Mouse (Mus musculus) hindbrain, embryonic 13.5 days (tissue): ENCODE measurements around the gene Sh3rf1. TPM values are rescaled to one million over a fixed set of nuclear protein-coding genes. Genes with fewer than 3 reads are reported as not detected.
A peak's percentile ranks its signal among the peaks of the same experiment; 100 is the strongest.

Experiments used
- ATAC-seq: fragments of 200-750 bp; cut with Nextera tagmentation; 2 replicates; pipeline ENCODE4 v1.8.0; 2017; ENCODE audit warnings: moderate TSS enrichment; ENCODE audit not compliant: low FRiP score
- H3K27ac ChIP-seq: fragments of 300-500 bp; sonication (generic); 2 replicates; pipeline ENCODE4 v1.5.1; 2015; ENCODE audit warnings: inconsistent platforms, mild to moderate bottlenecking, moderate library complexity
- H3K27me3 ChIP-seq: fragments of 300-500 bp; sonication (generic); 2 replicates; pipeline ENCODE4 v1.6.1; 2015; ENCODE audit warnings: mild to moderate bottlenecking, inconsistent platforms
- H3K36me3 ChIP-seq: fragments of 300-500 bp; sonication (generic); 2 replicates; pipeline ENCODE4 v1.6.1; 2015; ENCODE audit warnings: mild to moderate bottlenecking, inconsistent platforms
- H3K4me1 ChIP-seq: fragments of 300-500 bp; sonication (generic); replicated peaks from 2 replicates; pipeline ENCODE4 v1.6.1; 2015; ENCODE audit warnings: inconsistent platforms
- H3K4me2 ChIP-seq: fragments of 300-500 bp; sonication (generic); 2 replicates; pipeline ENCODE4 v1.6.1; 2015; ENCODE audit warnings: inconsistent platforms, mild to moderate bottlenecking, moderate library complexity
- H3K4me3 ChIP-seq: fragments of 300-500 bp; sonication (generic); 2 replicates; pipeline ENCODE4 v1.5.1; 2015; ENCODE audit warnings: mild to moderate bottlenecking, inconsistent platforms
- H3K9ac ChIP-seq: fragments of 300-500 bp; sonication (generic); 2 replicates; pipeline ENCODE4 v1.6.1; 2015; ENCODE audit warnings: mild to moderate bottlenecking, inconsistent platforms
- H3K9me3 ChIP-seq: fragments of 300-500 bp; sonication (generic); 2 replicates; pipeline ENCODE4 v1.6.1; 2016; ENCODE audit warnings: inconsistent platforms
- WGBS: fragments of 180-500 bp; shearing (Covaris S2); methylation state at CpG from one replicate; pipeline ENCODE4 v1.1.7; 2015; 5-methylcytosine and 5-hydroxymethylcytosine counted together
- polyA plus RNA-seq: library from polyadenylated mRNA; unstranded; fragments of >200 nt; fragmentation: Nextera tagmentation; extraction: Ambion mirVana; gene quantifications from 2 replicates; pipeline ENCODE4 v1.2.1, GENCODE M21; 2015

The Sh3rf1 gene
- polyA plus RNA-seq, 1 experiment from 2014 or later = 30.5 TPM

DNA sequence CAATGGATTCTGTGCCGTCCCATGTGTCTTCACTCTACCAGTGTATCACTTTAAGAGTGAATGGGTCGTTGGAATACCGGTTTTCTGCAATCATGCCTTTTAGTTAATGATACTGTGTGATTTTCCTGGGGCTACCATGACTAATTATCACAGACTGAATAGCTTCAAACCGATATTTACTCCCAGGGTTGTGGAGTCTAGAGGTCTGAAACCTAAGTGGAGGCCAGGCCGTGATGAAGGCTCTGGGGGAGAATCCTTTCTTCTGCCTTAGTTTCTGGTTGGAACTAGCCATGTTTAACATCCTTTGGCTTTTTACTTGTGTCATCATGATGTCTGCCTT is 78.3 kb downstream of the Sh3rf1 start:
- Histone ChIP-seq H3K4me2 (no peak overlapping the region), H3K27me3 (no peaks in the 10 kb centered on the region), H3K27ac (peak overlapping the region; percentile 67; the same call in 1 of the 2 replicates), H3K4me1 (peaks cover 30% of the 10 kb centered on the region), H3K9ac (no peak overlapping the region), H3K9me3 (no peaks in the 10 kb centered on the region), H3K4me3 (no peak overlapping the region), H3K36me3 (no peaks in the 10 kb centered on the region)
- no peak for ATAC-seq
- 45% methylated on average over 5 of the region's 5 CpGs for WGBS

DNA sequence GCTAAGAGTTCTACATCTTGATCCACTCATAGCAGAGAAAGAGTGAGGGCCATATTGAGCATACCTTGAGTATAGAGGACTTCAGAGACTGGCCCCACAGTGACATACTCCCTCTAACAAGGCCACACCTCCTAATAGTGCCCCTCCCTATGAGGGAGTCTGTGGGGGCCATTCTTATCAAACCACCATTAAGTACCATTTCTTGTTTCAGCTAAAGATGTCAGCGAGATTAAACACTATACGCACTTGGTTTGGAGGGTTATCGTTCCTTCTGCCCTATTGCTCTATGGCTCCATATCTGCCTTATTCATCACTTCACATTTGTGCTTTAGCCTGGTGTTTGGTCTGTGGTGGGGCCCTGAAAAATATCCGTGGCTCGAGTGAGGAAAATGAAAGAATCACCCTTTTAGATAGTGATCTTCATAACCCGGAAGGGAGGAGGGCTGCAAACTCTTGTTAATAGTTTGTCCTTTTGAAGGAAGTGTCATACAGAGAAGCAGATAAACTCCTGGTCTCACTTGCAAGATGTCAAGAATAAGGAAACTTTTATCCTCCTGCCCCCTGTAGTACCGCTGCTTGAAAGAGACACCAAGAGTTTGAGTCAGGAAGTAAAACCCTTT is 81.9 kb downstream of the Sh3rf1 start:
- H3K9ac ChIP-seq = no peak overlapping the region
- H3K36me3 ChIP-seq = no peaks in the 10 kb centered on the region
- H3K27me3 ChIP-seq = no peaks in the 10 kb centered on the region
- H3K4me1 ChIP-seq = peaks cover 41% of the 10 kb centered on the region
- WGBS = 91% methylated on average over 7 of the region's 7 CpGs
- no peaks in the 10 kb centered on the region for H3K9me3 ChIP-seq
- ATAC-seq = no peak
- H3K4me3 ChIP-seq = no peak overlapping the region
- no peak overlapping the region for H3K27ac ChIP-seq
- no peak overlapping the region for H3K4me2 ChIP-seq

DNA sequence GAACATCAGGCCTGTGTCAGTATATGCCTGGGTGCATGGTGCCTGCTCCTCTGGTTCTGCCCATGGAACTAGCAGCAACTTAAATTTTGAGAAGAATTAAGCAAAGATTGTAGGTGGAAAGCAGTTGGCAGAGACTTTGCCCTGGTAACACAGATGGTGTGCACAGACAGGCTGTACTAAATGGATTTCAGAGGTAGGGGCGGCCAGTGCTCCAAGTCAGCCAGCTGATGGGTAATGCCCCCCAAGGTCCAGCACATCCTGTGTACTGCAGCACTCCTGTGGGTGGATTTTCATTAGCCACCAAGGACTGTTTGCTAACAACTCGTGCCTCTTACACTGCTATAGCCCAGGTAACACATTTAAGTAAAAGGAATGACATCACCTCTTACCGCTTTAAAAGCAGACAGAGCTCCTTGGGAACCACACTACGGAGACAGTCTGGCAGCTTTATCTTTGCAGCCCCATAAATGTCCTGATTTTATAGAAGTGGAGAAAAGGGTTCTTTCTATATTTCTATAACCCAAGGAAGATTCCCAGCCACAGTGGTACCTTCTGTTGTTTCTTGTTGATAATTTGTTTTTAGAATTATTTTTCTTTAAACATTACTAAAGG is 82.9 kb downstream of the Sh3rf1 start:
- 82% methylated on average over 4 of the region's 4 CpGs for WGBS
- Histone ChIP-seq H3K27me3 (no peaks in the 10 kb centered on the region), H3K4me1 (peaks cover 41% of the 10 kb centered on the region), H3K4me2 (no peak overlapping the region), H3K27ac (no peak overlapping the region), H3K4me3 (no peak overlapping the region), H3K9me3 (no peaks in the 10 kb centered on the region), H3K36me3 (no peaks in the 10 kb centered on the region), H3K9ac (no peak overlapping the region)
- no peak for ATAC-seq

DNA sequence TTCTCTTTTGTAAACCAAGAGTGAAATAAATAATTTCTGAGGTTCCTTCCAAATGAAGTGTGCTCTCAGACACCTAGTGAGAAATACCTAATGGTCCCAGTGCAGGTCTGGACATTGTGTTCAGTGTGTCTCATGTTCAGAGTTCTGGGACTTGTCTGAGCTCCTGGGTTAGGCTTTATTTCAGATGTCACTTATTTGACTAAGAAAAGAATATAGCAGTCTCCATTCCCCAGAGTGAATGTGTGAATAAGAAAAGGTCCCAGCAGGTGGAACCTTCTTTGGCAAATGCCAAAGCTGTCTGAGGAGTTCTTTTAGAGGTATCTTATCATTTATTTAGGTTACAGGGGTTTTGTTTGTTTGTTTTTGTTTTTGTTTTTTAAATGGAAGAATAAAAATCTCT is 85.2 kb downstream of the Sh3rf1 start:
- H3K4me1 ChIP-seq = peaks cover 34% of the 10 kb centered on the region
- no peaks in the 10 kb centered on the region for H3K9me3 ChIP-seq
- ATAC-seq = no peak
- no peak overlapping the region for H3K27ac ChIP-seq
- no peaks in the 10 kb centered on the region for H3K27me3 ChIP-seq
- H3K36me3 ChIP-seq = no peaks in the 10 kb centered on the region
- H3K4me2 ChIP-seq = no peak overlapping the region
- no peak overlapping the region for H3K9ac ChIP-seq
- no peak overlapping the region for H3K4me3 ChIP-seq

DNA sequence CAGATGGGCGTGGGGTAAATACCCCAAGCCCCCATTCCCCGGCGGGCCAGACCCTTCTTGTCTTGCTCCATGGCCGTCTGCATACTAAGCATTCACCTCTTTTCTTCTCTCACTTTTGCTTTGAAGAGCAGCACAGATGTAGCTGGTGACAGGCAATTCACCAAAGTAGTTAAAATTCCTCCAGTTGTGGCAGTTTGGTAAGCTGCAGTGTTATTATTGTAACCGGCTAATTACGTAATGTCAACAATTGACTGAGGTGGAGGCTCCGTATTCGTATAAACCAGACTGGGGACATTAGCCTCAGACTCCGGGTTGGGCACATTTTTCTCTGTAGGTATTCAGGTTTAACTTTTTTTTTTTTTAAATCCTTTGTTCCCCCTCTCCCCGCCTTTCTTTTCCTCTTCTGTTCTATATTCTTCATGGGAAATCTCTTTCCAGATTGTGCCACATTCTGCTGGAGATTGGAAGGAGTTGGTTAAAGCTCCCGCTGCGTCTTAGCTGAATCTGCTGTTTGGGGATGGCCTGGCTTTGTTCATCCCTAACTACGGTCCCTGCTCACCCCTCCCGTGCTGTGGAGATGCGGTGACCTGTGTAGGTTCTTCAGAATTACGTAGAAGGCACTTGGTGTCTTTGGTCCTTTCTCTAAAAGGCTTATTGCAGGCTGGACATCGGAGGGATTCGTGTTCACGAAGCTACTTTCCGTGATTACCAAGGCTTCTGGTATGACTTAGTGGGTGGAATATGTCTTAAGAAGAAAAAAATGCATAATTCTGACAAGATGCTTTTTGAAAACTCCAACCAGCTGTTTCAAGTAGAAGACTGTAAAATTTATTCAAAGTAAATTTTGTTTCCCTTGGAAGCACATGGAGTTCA is 86.1 kb downstream of the Sh3rf1 start:
- ATAC-seq = no peak
- 24% methylated on average over 20 of the region's 20 CpGs for WGBS
- Histone ChIP-seq H3K4me1 (peaks cover 34% of the 10 kb centered on the region), H3K27me3 (no peaks in the 10 kb centered on the region), H3K27ac (no peak overlapping the region), H3K9me3 (no peaks in the 10 kb centered on the region), H3K4me3 (no peak overlapping the region), H3K4me2 (peak overlapping the region; percentile 13), H3K9ac (no peak overlapping the region), H3K36me3 (no peaks in the 10 kb centered on the region)

DNA sequence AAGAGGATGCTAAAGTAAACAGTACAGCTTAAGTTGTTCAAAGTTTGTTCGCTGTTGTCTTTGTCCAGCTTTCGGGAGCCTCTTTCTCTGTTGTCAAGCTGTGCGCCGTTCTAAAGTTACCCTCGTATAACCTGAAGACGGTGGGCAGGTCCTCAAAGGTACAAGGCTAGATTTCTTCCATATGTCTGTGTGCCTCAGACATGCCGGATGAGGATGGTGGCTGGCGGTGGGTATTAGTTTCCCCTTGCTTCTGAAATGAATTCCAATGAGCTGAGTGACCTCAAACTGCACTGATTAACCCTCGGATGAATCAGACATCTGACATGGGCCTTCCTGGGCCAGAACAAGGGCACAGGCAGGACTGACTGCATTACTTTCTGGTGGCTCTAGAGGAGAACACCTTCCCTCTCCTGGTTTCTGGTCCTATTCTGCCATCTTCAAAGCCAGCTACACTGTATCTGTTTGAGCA is 86.8 kb downstream of the Sh3rf1 start:
- no peak overlapping the region for H3K4me2 ChIP-seq
- WGBS = 39% methylated on average over 9 of the region's 9 CpGs

DNA sequence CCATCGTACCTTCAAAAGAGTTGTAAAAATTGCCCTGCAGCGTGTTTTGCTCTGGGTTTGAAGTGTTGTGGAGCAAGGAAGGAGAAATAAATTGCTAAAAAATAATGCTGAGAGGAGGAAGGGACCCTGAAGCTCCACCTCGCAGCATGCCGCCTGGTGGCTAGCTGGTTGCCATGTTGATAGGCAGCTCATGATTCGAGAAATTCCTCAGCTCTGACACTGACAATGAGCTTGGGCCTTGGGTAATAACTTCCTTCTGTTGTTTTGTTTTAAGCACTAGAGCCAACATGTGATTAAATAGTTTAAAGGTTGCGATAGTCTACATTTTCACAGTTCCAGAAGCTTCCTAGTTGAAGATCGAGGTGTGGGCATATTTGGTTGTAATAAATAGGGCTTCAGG is 89.3 kb downstream of the Sh3rf1 start:
- 87% methylated on average over 7 of the region's 7 CpGs for WGBS
- no peaks in the 10 kb centered on the region for H3K9me3 ChIP-seq
- no peaks in the 10 kb centered on the region for H3K36me3 ChIP-seq
- no peak overlapping the region for H3K27ac ChIP-seq
- no peaks in the 10 kb centered on the region for H3K27me3 ChIP-seq
- peaks cover 39% of the 10 kb centered on the region for H3K4me1 ChIP-seq
- H3K9ac ChIP-seq = no peak overlapping the region
- H3K4me2 ChIP-seq = no peak overlapping the region
- ATAC-seq = no peak
- no peak overlapping the region for H3K4me3 ChIP-seq

More for the DNA sequence above, 86.8 kb downstream of the Sh3rf1 start:
- H3K27me3 ChIP-seq = no peaks in the 10 kb centered on the region
- H3K4me1 ChIP-seq = peaks cover 34% of the 10 kb centered on the region
- no peaks in the 10 kb centered on the region for H3K36me3 ChIP-seq
- no peaks in the 10 kb centered on the region for H3K9me3 ChIP-seq
- H3K27ac ChIP-seq = no peak overlapping the region
- no peak overlapping the region for H3K4me3 ChIP-seq
- no peak for ATAC-seq
- H3K9ac ChIP-seq = no peak overlapping the region; the same call in 1 of the 2 replicates

DNA sequence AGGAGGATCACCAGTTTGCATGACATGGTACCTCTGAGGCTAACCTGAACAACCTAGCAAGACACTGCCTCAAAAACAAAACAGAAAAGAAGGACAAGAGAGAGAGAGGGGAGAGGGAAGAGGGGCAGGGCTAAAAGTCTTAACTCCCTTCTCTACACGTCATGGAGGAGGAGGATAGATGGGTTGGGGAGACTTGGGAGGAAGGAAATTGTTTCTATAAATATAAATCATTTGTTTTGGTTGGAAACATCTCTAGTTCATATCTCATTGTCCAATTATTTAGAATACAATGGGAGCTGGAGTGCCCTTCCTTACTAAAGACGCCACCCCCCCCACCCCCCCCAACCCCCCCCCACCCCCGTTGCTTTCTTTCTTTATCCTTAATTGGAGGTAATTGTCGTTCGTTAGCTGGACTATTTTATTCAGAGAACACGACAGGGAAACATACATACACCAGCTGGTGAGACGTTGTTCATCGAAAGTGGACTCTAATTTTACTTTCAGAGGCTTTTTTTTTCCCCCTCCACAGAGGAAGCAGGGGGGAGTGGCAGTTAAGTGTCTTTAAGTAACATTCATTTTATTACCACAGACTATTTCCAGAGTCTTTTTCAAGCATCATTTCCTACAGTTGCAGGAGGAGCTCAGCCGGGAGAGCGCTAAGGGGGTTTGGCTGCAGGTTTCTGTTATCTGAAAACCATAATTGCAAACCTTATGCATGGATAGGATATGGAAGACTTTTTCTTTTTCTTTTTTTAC is 92.5 kb downstream of the Sh3rf1 start:
- no peak for ATAC-seq
- WGBS = 55% methylated on average over 10 of the region's 10 CpGs

DNA sequence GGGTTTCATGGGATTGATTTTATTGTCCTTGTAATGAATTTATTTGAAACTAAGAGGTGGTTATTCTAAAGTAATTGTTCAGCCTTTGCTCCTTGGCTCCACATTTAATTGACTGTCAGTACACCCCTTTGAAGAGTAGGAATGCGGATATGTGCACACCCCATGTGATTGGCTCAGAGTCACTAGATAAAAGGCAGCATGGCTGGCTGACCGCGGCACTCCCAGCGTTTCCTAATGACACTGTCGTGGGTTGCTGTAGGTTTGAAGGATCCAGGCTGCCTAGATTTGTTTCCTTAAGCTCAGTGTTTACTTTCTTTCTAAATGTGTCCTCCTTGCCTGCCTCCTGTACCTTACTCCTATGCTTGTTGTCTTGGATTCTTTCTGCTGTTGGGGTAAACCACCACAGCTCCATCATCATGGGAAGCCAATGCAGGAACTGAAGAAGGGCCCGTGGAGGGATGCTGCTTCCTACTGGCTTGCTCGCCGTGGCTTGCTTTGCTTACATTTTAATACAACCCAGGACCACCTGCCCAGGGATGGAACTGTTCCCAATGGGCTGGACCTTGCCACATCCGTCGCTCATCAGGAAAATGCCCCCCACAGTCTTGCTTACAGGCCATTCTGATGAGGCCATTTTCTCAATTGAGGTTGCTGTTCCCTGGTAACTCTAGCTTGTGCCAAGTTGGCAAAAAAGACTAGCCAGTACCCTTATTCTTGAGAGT is 93.3 kb downstream of the Sh3rf1 start:
- 62% methylated on average over 10 of the region's 10 CpGs for WGBS
- Histone ChIP-seq H3K9me3 (no peaks in the 10 kb centered on the region), H3K9ac (no peak overlapping the region), H3K4me2 (no peak overlapping the region), H3K4me3 (no peak overlapping the region), H3K27me3 (no peaks in the 10 kb centered on the region), H3K4me1 (peaks cover 19% of the 10 kb centered on the region), H3K36me3 (no peaks in the 10 kb centered on the region), H3K27ac (peak overlapping the region; percentile 49)
- ATAC-seq = peak; percentile 53; the same call in 1 of the 2 replicates

More for the DNA sequence above, 92.5 kb downstream of the Sh3rf1 start:
- Histone ChIP-seq H3K4me3 (no peak overlapping the region), H3K27ac (no peak overlapping the region), H3K4me2 (no peak overlapping the region), H3K4me1 (peaks cover 17% of the 10 kb centered on the region), H3K36me3 (no peaks in the 10 kb centered on the region), H3K9ac (no peak overlapping the region), H3K9me3 (no peaks in the 10 kb centered on the region), H3K27me3 (no peaks in the 10 kb centered on the region)

DNA sequence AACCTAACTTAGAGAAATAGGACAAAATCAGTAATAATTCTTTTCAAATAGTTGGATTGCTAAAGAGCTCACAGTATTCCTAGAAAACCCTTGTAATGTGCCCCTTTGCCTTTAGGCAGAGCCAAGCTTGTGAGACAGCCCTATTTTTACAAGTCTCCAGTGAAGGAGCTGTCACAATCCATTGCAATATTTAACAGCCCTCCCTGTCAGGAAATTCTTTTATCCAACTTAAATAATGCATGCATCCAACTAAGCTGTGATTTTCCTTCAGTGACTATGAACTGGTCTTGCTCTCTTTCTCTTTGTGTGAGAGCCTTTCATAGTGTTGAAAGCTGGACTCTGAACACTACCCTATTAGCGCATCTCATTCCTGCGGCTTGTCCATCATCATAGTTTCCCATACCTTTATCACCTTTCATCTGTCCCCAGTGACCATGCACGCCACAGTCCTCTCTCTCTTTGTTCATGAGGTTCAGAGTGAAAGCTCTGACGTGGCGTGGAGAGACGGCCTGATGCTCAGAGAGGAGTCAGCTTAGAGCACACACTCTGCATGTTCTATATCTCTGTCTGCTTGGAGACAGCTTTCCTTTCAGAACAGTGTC is 94.0 kb downstream of the Sh3rf1 start:
- no peak overlapping the region for H3K4me2 ChIP-seq
- H3K4me1 ChIP-seq = peaks cover 23% of the 10 kb centered on the region
- H3K4me3 ChIP-seq = no peak overlapping the region
- WGBS = 60% methylated on average over 6 of the region's 6 CpGs
- no peaks in the 10 kb centered on the region for H3K27me3 ChIP-seq
- no peaks in the 10 kb centered on the region for H3K36me3 ChIP-seq
- ATAC-seq = peak; percentile 39; the same call in 1 of the 2 replicates
- no peaks in the 10 kb centered on the region for H3K9me3 ChIP-seq
- H3K9ac ChIP-seq = no peak overlapping the region
- peak overlapping the region; percentile 49 for H3K27ac ChIP-seq

DNA sequence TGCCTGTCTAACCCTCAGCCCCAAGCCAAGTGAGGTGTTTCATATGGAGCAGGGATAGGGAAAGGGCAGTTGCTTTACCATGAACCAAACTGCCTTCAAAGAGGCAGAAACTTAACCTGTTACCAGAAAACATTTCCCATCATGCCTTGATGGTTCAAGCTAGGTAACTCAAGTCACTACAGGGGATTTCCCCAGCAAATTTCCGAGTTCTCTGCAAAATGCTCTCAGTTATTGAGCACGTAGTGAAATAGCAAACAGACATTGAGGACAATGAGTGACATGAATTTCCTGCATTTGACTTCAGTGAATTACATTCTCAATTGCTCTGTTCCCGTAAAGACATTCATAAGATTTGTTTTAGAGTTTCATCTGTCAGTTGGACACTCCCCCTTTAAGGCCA is 97.5 kb downstream of the Sh3rf1 start:
- 71% methylated on average over 3 of the region's 3 CpGs for WGBS
- Histone ChIP-seq H3K27me3 (no peaks in the 10 kb centered on the region), H3K27ac (no peak overlapping the region), H3K4me2 (no peak overlapping the region), H3K9ac (no peak overlapping the region), H3K36me3 (no peaks in the 10 kb centered on the region), H3K4me3 (no peak overlapping the region), H3K9me3 (no peaks in the 10 kb centered on the region), H3K4me1 (peaks cover 52% of the 10 kb centered on the region)
- ATAC-seq = no peak
